In genomic region chr11:29824474-29825270, GRCm38 (mm10) we compare ENCODE assay signal across 8 mouse cellular contexts. TPM values are rescaled to one million over a fixed set of nuclear protein-coding genes. Genes with fewer than 3 reads are reported as not detected.
DNase-seq lines count a peak whose midpoint lies in the region; ATAC-seq and TF ChIP-seq lines count a peak whose summit lies in the region.
"Not testable (repeated sequence)": the region's sequence is repeated elsewhere in the genome, so short reads cannot be mapped to it uniquely, and the experiment has no call there.
"Had no signal": no experiment of that assay in that cellular context is flagged by ENCODE, and none has a peak within 500 bp of the region (broad histone marks: within the 10 kb centered on the region; RNA-seq: fewer than 3 reads in every experiment).

No protein-coding gene starts in this region.

- peaks cover 40% of the 10 kb centered on the region for H3K27me3 ChIP-seq in embryonic facial prominence, embryonic 10.5 days (replicated peaks; ENCODE audit: low read depth, poor library complexity, severe bottlenecking)
- H3K27me3 ChIP-seq in forebrain, postnatal 0 days (ENCODE audit: insufficient read depth, low read length); heart, postnatal 0 days (ENCODE audit: control insufficient read depth, insufficient read depth, low read length): not testable (repeated sequence)
- peaks cover 25% of the 10 kb centered on the region for H3K27me3 ChIP-seq in kidney, embryonic 15.5 days
- peaks cover 44% of the 10 kb centered on the region for H3K27me3 ChIP-seq in liver, embryonic 13.5 days
- H3K27me3 ChIP-seq in midbrain, embryonic 10.5 days (ENCODE audit: low read depth, poor library complexity, severe bottlenecking), result peaks cover 38% of the 10 kb centered on the region

- not testable (repeated sequence) for H3K9ac ChIP-seq in forebrain, postnatal 0 days; heart, postnatal 0 days (replicated peaks; ENCODE audit: low read depth, low read length); kidney, embryonic 15.5 days; liver, embryonic 13.5 days

- not testable (repeated sequence) for H3K36me3 ChIP-seq in embryonic facial prominence, embryonic 10.5 days (replicated peaks); forebrain, postnatal 0 days (ENCODE audit: insufficient read depth); heart, postnatal 0 days (replicated peaks; ENCODE audit: control insufficient read depth, insufficient read depth, low read length); kidney, embryonic 15.5 days; liver, embryonic 13.5 days; midbrain, embryonic 10.5 days

- ATAC-seq in forebrain, postnatal 0 days, result peak; percentile 64
- ATAC-seq in heart, postnatal 0 days (ENCODE audit: insufficient read depth, low read depth), result peak; percentile 44
- ATAC-seq in kidney, embryonic 15.5 days (replicated peaks; ENCODE audit: low FRiP score), result peak; percentile 79
- peak; percentile 25 for ATAC-seq in liver, embryonic 13.5 days (ENCODE audit: low read depth)

- H3K9me3 ChIP-seq in embryonic facial prominence, embryonic 10.5 days; forebrain, postnatal 0 days (ENCODE audit: low read length); heart, postnatal 0 days (replicated peaks; ENCODE audit: control insufficient read depth, low read length); kidney, embryonic 15.5 days (replicated peaks); liver, embryonic 13.5 days (replicated peaks); midbrain, embryonic 10.5 days (replicated peaks): not testable (repeated sequence)

- not testable (repeated sequence) for H3K27ac ChIP-seq in embryonic facial prominence, embryonic 10.5 days (replicated peaks); forebrain, postnatal 0 days (ENCODE audit: low read depth, low read length); heart, postnatal 0 days (ENCODE audit: low read depth); kidney, embryonic 15.5 days; liver, embryonic 13.5 days; midbrain, embryonic 10.5 days (replicated peaks)

- H3K4me1 ChIP-seq in embryonic facial prominence, embryonic 10.5 days; forebrain, postnatal 0 days (ENCODE audit: insufficient read depth); heart, postnatal 0 days (ENCODE audit: control insufficient read depth, insufficient read depth); kidney, embryonic 15.5 days; liver, embryonic 13.5 days (replicated peaks); midbrain, embryonic 10.5 days: not testable (repeated sequence)

- WGBS in embryonic facial prominence, embryonic 10.5 days, result 19% methylated on average over 62 of the region's 62 CpGs
- 41% methylated on average over 48 of the region's 62 CpGs for WGBS in forebrain, postnatal 0 days
- 8% methylated on average over 61 of the region's 62 CpGs for WGBS in heart, postnatal 0 days
- 17% methylated on average over 62 of the region's 62 CpGs for WGBS in kidney, embryonic 15.5 days
- WGBS in liver, embryonic 13.5 days (ENCODE audit: insufficient replicate concordance), result 9% methylated on average over 59 of the region's 62 CpGs
- 20% methylated on average over 62 of the region's 62 CpGs for WGBS in midbrain, embryonic 10.5 days

- DNase-seq in embryonic facial prominence, embryonic 10.5 days (ENCODE audit: low spot score), result peak; percentile 22
- peak; percentile 30 for DNase-seq in forebrain, postnatal 0 days
- not testable (repeated sequence) for DNase-seq in heart, postnatal 0 days (ENCODE audit: low spot score); liver, embryonic 13.5 days; midbrain, embryonic 10.5 days (ENCODE audit: low spot score)
- peak; percentile 28 for DNase-seq in right cerebral cortex, postnatal 14 days

- H3K4me2 ChIP-seq in forebrain, postnatal 0 days (ENCODE audit: low read depth), result peak overlapping the region; percentile 19
- H3K4me2 ChIP-seq in heart, postnatal 0 days (ENCODE audit: low read depth, low read length), result peak overlapping the region; percentile 58
- peak overlapping the region; percentile 60 for H3K4me2 ChIP-seq in kidney, embryonic 15.5 days
- H3K4me2 ChIP-seq in liver, embryonic 13.5 days, result peak overlapping the region; percentile 41

- not testable (repeated sequence) for TF ChIP-seq EP300 in heart, postnatal 0 days (IDR thresholded peaks at IDR 0.05; ENCODE audit: low read depth)

- peak overlapping the region; percentile 46 for H3K4me3 ChIP-seq in embryonic facial prominence, embryonic 10.5 days
- H3K4me3 ChIP-seq in forebrain, postnatal 0 days (ENCODE audit: low read depth, low read length); liver, embryonic 13.5 days (replicated peaks): not testable (repeated sequence)
- peak overlapping the region; percentile 30 for H3K4me3 ChIP-seq in heart, postnatal 0 days (ENCODE audit: low read depth, low read length)
- peak overlapping the region; percentile 30 for H3K4me3 ChIP-seq in kidney, embryonic 15.5 days (replicated peaks)
- H3K4me3 ChIP-seq in midbrain, embryonic 10.5 days, result peak overlapping the region; percentile 34

- TF ChIP-seq CTCF in forebrain, postnatal 0 days (IDR thresholded peaks at IDR 0.05; ENCODE audit: low read depth); heart, postnatal 0 days (IDR thresholded peaks at IDR 0.05; ENCODE audit: low read depth): not testable (repeated sequence)

RNA-seq across cellular contexts. Expression of gene 4931440F15Rik, which starts 0.8 kb away (rescaled TPM):
- 0.15 TPM in 2 replicates for polyA plus RNA-seq in embryonic facial prominence, embryonic 10.5 days (2016; fragmentation: Nextera tagmentation; extraction: Ambion mirVana)
- 0.52 and 0.54 TPM in 2 replicates for total RNA-seq in forebrain, postnatal 0 days (2014; rRNA removed)
- 0.24 and 0.29 TPM in 2 replicates for polyA plus RNA-seq in forebrain, postnatal 0 days (2015; fragmentation: Nextera tagmentation; extraction: Ambion mirVana)
- not detected in 2 replicates for total RNA-seq in heart, postnatal 0 days (2014; rRNA removed; ENCODE audit: low replicate concordance)
- polyA plus RNA-seq in heart, postnatal 0 days (2015; fragmentation: Nextera tagmentation; extraction: Ambion mirVana), result 0.05 and 0.10 TPM in 2 replicates
- polyA plus RNA-seq in kidney, embryonic 15.5 days (2015; fragmentation: Nextera tagmentation; extraction: Ambion mirVana), result 0.10 TPM in 2 replicates
- polyA plus RNA-seq in liver, embryonic 13.5 days (2015; fragmentation: Nextera tagmentation; extraction: Ambion mirVana), result 0.29 and 0.38 TPM in 2 replicates
- polyA plus RNA-seq in midbrain, embryonic 10.5 days (2016; fragmentation: Nextera tagmentation; extraction: Ambion mirVana), result 0.09 and 0.12 TPM in 2 replicates
- polyA plus RNA-seq: macrophage had no signal

Comparison
In these comparisons a context has a peak if more than half of its experiments do, and no peak if none do; other contexts are left out.
1. ATAC-seq: peak in every context shown above with its lines; median percentile 79 in kidney, embryonic 15.5 days; 64 in forebrain, postnatal 0 days; 44 in heart, postnatal 0 days; 25 in liver, embryonic 13.5 days.